Mouse (Mus musculus): Measurements from ENCODE around the gene Gimap8.

DNA sequence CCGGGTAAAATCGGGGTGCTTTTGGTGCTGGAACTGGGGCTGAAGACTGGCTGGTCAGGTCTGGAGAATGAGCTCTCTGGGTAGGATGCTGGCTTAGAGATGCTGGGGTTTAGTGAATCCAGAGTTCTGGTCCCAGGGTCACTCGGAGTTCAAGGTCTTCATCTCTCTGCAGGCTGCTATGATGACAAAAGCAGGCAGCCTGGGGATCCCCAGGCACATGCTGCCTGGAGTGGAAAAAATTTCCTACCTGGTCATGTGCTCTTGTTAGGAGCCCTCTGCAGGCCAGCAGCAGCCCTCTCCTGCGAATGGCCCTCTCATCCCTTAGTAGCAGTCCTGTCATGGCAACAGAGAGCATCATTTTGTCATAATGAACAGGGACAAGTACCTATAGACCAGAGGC, 33.6 kb upstream of the Gimap8 start:
- no peak for TF ChIP-seq CTCF (conservative IDR thresholded peaks at IDR 0.05; ENCODE audit: low read length)
- TF ChIP-seq NANOG (IDR thresholded peaks at IDR 0.05; ENCODE audit: borderline replicate concordance, low read length) = no peak
